Mouse (Mus musculus) midbrain, postnatal 0 days (tissue): ENCODE measurements around the gene Glg1. TPM values are rescaled to one million over a fixed set of nuclear protein-coding genes. Genes with fewer than 3 reads are reported as not detected.
"Not testable (repeated sequence)": the region's sequence is repeated elsewhere in the genome, so short reads cannot be mapped to it uniquely, and the experiment has no call there.

ENCODE experiments used
- ATAC-seq: fragments of 200-750 bp; cut with Nextera tagmentation; 2 replicates; pipeline ENCODE4 v1.8.0; 2017; ENCODE audit warnings: moderate number of reproducible peaks, mild to moderate bottlenecking, moderate TSS enrichment, moderate library complexity; ENCODE audit not compliant: low FRiP score
- DNase-seq: peaks from one replicate; pipeline ENCODE4 v3.0.0-alpha.2; 2015; ENCODE audit warnings: low spot score
- H3K27ac ChIP-seq: fragments of 300-500 bp; sonication (generic); 2 replicates; pipeline ENCODE4 v1.5.1; 2014; ENCODE audit warnings: low read depth, mild to moderate bottlenecking, low read length, mixed read lengths
- H3K27me3 ChIP-seq: fragments of 300-500 bp; sonication (generic); 2 replicates; pipeline ENCODE4 v1.6.1; 2014; ENCODE audit warnings: low read length, control low read depth, mixed read lengths; ENCODE audit not compliant: insufficient read depth
- H3K36me3 ChIP-seq: fragments of 300-500 bp; sonication (generic); 2 replicates; pipeline ENCODE4 v1.6.1; 2014; ENCODE audit warnings: low read length, control low read depth, mixed read lengths; ENCODE audit not compliant: insufficient read depth
- H3K4me1 ChIP-seq: fragments of 300-500 bp; sonication (generic); 2 replicates; pipeline ENCODE4 v1.6.1; 2014; ENCODE audit warnings: mild to moderate bottlenecking, control low read depth, antibody characterized with exemption, low read length, mixed read lengths; ENCODE audit not compliant: insufficient read depth
- H3K4me2 ChIP-seq: fragments of 300-500 bp; sonication (generic); 2 replicates; pipeline ENCODE4 v1.6.1; 2014; ENCODE audit warnings: low read depth, mild to moderate bottlenecking, low read length, mixed read lengths; ENCODE audit not compliant: poor library complexity, severe bottlenecking
- H3K4me3 ChIP-seq: fragments of 300-500 bp; sonication (generic); 2 replicates; pipeline ENCODE4 v1.5.1; 2014; ENCODE audit warnings: low read depth, mild to moderate bottlenecking, low read length, moderate library complexity
- H3K9ac ChIP-seq: fragments of 300-500 bp; sonication (generic); replicated peaks from 2 replicates; pipeline ENCODE4 v1.6.1; 2014; ENCODE audit warnings: mild to moderate bottlenecking, low read length, moderate library complexity, mixed read lengths; ENCODE audit not compliant: poor library complexity, severe bottlenecking
- H3K9me3 ChIP-seq: fragments of 300-500 bp; sonication (generic); 2 replicates; pipeline ENCODE4 v1.6.1; 2016; ENCODE audit warnings: low read length, control low read depth
- CTCF ChIP-seq: IDR thresholded peaks from 2 replicates; pipeline ENCODE4 v1.5.1; 2016; ENCODE audit warnings: antibody characterized with exemption, mild to moderate bottlenecking
- WGBS: fragments of 180-500 bp; shearing (Covaris S2); extraction: QIAGEN DNeasy Blood & Tissue Kit; methylation state at CpG from one replicate; pipeline ENCODE4 v1.1.7; 2014; 5-methylcytosine and 5-hydroxymethylcytosine counted together
- polyA plus RNA-seq: library from polyadenylated mRNA; unstranded; fragments of >200 nt; fragmentation: Nextera tagmentation; extraction: Ambion mirVana; gene quantifications from 2 replicates; pipeline ENCODE4 v1.2.1, GENCODE M21; 2015
- total RNA-seq: library from RNA; depleted of rRNA; stranded (reverse); fragments of >200 nt; gene quantifications from 2 replicates; pipeline ENCODE4 v1.2.3, GENCODE M21; 2014

Glg1 gene
- total and polyA plus RNA-seq, 2 experiments from 2014 or later = 37.4 to 50.9 TPM

GRCm38 (mm10) chr8:111282093-111282492, 23.1 kb upstream of the Glg1 start:
- Histone ChIP-seq H3K36me3 (peaks cover 49% of the 10 kb centered on the region; the same call in 1 of the 2 replicates), H3K4me2 (no peak overlapping the region), H3K4me1 (no peaks in the 10 kb centered on the region), H3K27me3 (no peaks in the 10 kb centered on the region), H3K4me3 (no peak overlapping the region), H3K9ac (no peak overlapping the region), H3K27ac (no peak overlapping the region), H3K9me3 (no peaks in the 10 kb centered on the region)
- 97% methylated on average over 3 of the region's 3 CpGs for WGBS
- ATAC-seq (no peak), DNase-seq (no peak)
- TF ChIP-seq CTCF = no peak

DNA sequence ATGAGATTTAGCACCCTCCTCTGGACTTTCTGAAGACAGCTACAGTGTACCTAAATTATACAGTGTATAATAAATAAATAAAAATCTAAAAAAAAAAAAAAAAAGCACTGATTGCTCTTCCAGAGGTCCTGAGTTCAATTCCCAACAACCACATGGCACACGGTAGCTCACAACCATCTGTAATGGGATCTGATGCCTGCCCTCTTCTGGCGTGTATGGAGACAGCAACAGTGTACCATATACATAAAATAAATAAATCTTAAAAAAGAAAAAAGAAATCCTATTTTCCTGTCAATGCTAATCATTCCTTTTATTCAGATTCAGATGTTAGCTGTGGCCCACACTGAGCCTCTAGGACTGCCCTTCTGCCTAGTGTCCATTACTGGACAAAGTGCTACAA, 9.3 kb upstream of the Glg1 start:
- no peaks in the 10 kb centered on the region for H3K27me3 ChIP-seq
- H3K27ac ChIP-seq = no peak overlapping the region
- no peaks in the 10 kb centered on the region for H3K4me1 ChIP-seq
- no peak overlapping the region for H3K4me2 ChIP-seq
- no peak overlapping the region for H3K9ac ChIP-seq
- WGBS = 64% methylated on average over 2 of the region's 2 CpGs
- H3K4me3 ChIP-seq = no peak overlapping the region
- ATAC-seq = no peak
- H3K9me3 ChIP-seq = no peaks in the 10 kb centered on the region
- no peak for DNase-seq
- TF ChIP-seq CTCF = peak; percentile 31
- H3K36me3 ChIP-seq = peaks cover 2% of the 10 kb centered on the region

DNA sequence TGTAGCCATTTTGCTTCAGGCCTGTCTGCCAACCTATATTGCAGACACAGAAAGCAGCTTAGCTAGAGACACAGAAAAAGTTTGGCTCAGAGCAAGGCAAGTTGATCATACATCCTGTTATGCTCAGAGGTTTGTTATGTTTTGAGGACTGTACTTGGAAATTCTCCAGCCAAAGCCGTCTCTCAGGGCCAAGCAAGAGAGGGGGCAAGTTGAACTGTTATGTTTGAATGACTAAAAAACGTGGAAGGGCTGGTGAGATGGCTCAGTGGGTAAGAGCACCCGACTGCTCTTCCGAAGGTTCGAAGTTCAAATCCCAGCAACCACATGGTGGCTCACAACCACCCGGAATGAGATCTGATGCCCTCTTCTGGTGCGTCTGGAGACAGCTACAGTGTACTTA, 7.1 kb upstream of the Glg1 start:
- not testable (repeated sequence) for ATAC-seq, H3K27me3 ChIP-seq, H3K27ac ChIP-seq, H3K4me2 ChIP-seq, H3K36me3 ChIP-seq, DNase-seq, H3K4me3 ChIP-seq, H3K4me1 ChIP-seq, H3K9me3 ChIP-seq, H3K9ac ChIP-seq
- WGBS = 81% methylated on average over 7 of the region's 7 CpGs

DNA sequence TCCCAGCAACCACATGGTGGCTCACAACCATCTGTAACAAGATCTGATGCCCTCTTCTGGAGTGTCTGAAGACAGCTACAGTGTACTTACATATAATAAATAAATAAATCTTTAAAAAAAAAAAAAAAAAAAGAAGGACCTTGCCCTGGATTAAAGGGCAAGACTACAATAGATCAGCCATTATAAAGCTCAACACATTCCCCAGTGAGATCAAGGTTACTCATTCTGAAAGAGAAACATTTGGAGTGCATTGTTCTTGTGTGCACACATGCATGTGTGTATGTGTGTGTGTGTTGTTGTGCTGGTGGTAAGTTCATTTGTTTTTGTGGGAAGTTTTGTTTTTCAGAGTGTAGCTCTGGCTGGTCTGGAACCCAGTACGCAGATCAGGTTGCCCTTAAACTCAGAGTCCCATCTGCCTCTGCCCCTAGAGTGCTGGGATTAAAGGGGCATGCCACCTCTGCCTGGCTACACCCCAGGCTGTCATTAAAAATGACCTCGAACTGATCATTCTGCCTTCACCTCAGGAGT, 5.7 kb upstream of the Glg1 start:
- ATAC-seq (no peak), DNase-seq (no peak)
- no peak overlapping the region for H3K4me3 ChIP-seq
- no peak overlapping the region for H3K27ac ChIP-seq
- no peak overlapping the region for H3K9ac ChIP-seq
- no peaks in the 10 kb centered on the region for H3K36me3 ChIP-seq
- no peak for TF ChIP-seq CTCF
- no peaks in the 10 kb centered on the region for H3K4me1 ChIP-seq
- H3K9me3 ChIP-seq = no peaks in the 10 kb centered on the region
- H3K4me2 ChIP-seq = no peak overlapping the region
- WGBS = 85% methylated on average over 2 of the region's 2 CpGs
- no peaks in the 10 kb centered on the region for H3K27me3 ChIP-seq

DNA sequence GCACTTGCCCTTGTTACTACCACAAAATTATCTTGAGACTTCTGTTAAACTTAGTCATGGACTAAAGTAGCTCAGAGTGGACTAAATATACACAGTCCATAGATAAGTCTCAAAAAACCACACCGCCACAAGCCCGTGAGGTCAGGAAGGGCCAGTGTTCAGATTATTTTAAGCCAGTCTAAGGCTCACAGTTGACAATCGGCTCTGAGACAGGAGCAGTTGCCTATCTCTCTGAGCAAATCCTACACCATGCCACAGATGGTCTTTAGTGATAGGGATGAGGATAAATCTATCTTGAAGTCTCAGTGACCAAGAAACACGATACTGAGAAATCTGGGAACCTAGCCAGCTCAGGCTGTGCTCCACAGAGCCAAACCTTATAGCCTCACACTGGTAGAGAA, 3.0 kb upstream of the Glg1 start:
- ATAC-seq (no peak), DNase-seq (peak; percentile 65)
- Histone ChIP-seq H3K4me3 (no peak overlapping the region), H3K27me3 (no peaks in the 10 kb centered on the region), H3K9me3 (no peaks in the 10 kb centered on the region), H3K9ac (no peak overlapping the region), H3K27ac (no peak overlapping the region), H3K36me3 (no peaks in the 10 kb centered on the region), H3K4me2 (no peak overlapping the region), H3K4me1 (peaks cover 4% of the 10 kb centered on the region; the same call in 1 of the 2 replicates)
- 86% methylated on average over 4 of the region's 4 CpGs for WGBS
- no peak for TF ChIP-seq CTCF

DNA sequence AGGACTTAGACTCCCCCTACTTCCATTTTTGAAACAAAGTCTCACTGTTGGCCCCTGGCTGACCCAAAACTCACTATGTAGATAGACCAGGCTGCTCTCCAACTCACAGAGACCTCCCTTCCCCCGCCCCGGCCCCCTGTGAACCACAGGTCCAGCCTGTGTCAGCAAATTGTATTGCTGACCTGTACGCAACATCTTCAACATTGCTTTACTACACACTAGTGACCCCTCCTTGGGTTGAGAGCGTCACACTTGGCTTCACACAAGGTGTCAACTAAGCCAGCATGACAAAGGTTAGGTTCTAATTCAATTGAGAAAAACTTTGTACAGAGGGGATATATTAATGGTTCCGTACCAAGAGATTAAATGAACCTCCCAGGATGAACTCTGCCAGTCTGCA, 1.2 kb upstream of the Glg1 start:
- H3K9me3 ChIP-seq = no peaks in the 10 kb centered on the region
- no peak overlapping the region for H3K4me3 ChIP-seq
- H3K4me1 ChIP-seq = peaks cover 4% of the 10 kb centered on the region; the same call in 1 of the 2 replicates
- DNase-seq (no peak), ATAC-seq (no peak)
- H3K27me3 ChIP-seq = no peaks in the 10 kb centered on the region
- H3K36me3 ChIP-seq = no peaks in the 10 kb centered on the region
- TF ChIP-seq CTCF = no peak
- no peak overlapping the region for H3K9ac ChIP-seq
- WGBS = 97% methylated on average over 5 of the region's 5 CpGs
- no peak overlapping the region for H3K4me2 ChIP-seq
- H3K27ac ChIP-seq = no peak overlapping the region
